Mouse (Mus musculus) brain, embryonic 14.5 days (tissue): ENCODE data around the gene Hist1h2an.
"Not testable (repeated sequence)": the region's sequence is repeated elsewhere in the genome, so short reads cannot be mapped to it uniquely, and the experiment has no call there.

Experiments used
- CTCF ChIP-seq: fragments of 200-500 bp; IDR thresholded peaks from 2 replicates; pipeline ENCODE4 v1.5.1; 2012; ENCODE audit warnings: inconsistent platforms, mild to moderate bottlenecking, moderate library complexity, borderline replicate concordance; ENCODE audit not compliant: insufficient read depth, insufficient read length; ENCODE audit errors: extremely low read depth
- POLR2A ChIP-seq: fragments of 200-500 bp; IDR thresholded peaks from 2 replicates; pipeline ENCODE4 v1.6.1; 2012; ENCODE audit warnings: mild to moderate bottlenecking, inconsistent platforms, borderline replicate concordance; ENCODE audit not compliant: poor library complexity, insufficient read depth, insufficient read length, severe bottlenecking; ENCODE audit errors: extremely low read depth

DNA sequence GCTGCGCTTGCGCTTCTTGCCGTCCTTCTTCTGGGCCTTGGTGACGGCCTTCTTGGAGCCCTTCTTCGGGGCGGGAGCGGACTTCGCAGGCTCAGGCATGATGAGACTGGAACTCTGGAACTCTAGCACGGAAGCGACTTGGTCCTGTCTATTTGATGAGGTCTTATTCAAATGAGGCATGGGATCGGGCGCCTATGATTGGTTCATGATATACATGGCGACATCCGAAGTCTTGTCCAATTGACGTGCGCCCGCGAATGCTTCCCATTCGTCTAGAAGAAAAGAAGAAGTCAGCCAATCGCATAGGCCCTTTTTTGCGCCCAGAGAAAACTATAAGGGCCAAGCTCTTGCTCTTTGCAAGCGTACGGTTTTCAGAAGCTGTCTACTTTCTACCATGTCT, 23.1 kb upstream of the Hist1h2an start, which contains the start of the genes Hist1h2bq and Hist1h2ao:
- TF ChIP-seq POLR2A, CTCF: not testable (repeated sequence)
